21 mouse cellular contexts compared by ENCODE assay signal in the genomic region with DNA sequence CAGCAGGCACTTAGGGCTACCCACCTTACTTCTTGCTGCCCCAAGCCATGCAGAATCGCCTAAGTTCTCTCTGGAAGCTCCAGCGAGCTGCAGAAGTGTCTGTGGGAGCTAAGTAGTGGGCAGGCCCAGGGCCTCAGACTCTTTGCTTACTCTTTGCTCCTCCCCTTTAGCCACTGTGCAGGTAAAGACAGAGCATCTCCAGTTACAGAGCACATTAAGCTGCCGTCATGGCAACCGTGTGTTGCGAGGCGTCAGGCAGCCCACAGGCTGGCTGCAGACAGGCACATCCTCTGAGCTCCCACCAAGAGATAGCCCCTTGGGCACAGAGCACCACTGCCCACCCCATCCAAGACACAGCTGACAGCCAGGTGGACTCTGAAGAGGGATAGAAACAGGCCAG.
DNase-seq lines count a peak whose midpoint lies in the region; ATAC-seq and TF ChIP-seq lines count a peak whose summit lies in the region.
"Had no signal": no experiment of that assay in that cellular context is flagged by ENCODE, and none has a peak within 500 bp of the region (broad histone marks: within the 10 kb centered on the region; RNA-seq: fewer than 3 reads in every experiment).

No protein-coding gene starts in this region.

- H3K27ac ChIP-seq in kidney, embryonic 14.5 days (ENCODE audit: low read depth, low read length), result no peak overlapping the region
- H3K27ac ChIP-seq in kidney, adult 2 months (ENCODE audit: insufficient read depth, low read depth, low read length), result no peak overlapping the region
- no peak overlapping the region for H3K27ac ChIP-seq in embryonic facial prominence, embryonic 11.5 days (replicated peaks; ENCODE audit: low read depth, low read length)
- H3K27ac ChIP-seq in limb, embryonic 15.5 days, result no peak overlapping the region
- H3K27ac ChIP-seq: embryonic facial prominence, embryonic 15.5 days; forebrain, embryonic 12.5 days; heart, embryonic 10.5 days; kidney, embryonic 15.5 days; layer of hippocampus, adult 2 months; left cerebral cortex, adult 2 months; liver, embryonic 14.5 days had no signal

- H3K9me3 ChIP-seq in kidney, embryonic 14.5 days (ENCODE audit: control insufficient read depth, low read length), result no peaks in the 10 kb centered on the region
- no peaks in the 10 kb centered on the region for H3K9me3 ChIP-seq in embryonic facial prominence, embryonic 11.5 days (replicated peaks; ENCODE audit: control insufficient read depth, low read length)
- H3K9me3 ChIP-seq in limb, embryonic 15.5 days, result no peaks in the 10 kb centered on the region
- H3K9me3 ChIP-seq: embryonic facial prominence, embryonic 15.5 days; forebrain, embryonic 12.5 days; G1E; heart, embryonic 10.5 days; kidney, embryonic 15.5 days had no signal

- DNase-seq in kidney, adult 2 months, result no peak
- peak; percentile 63 for DNase-seq in ES-CJ7 (ENCODE audit: low read depth, low spot score)
- DNase-seq in embryonic facial prominence, embryonic 11.5 days (ENCODE audit: low spot score), result peak; percentile 51
- no peak for DNase-seq in adrenal gland, postnatal 10 days
- DNase-seq in heart, adult 9 months (ENCODE audit: low spot score in 2 of 2), result no peak
- DNase-seq: cerebellum, postnatal 25 days; gastrocnemius, postnatal 25 days; heart, postnatal 10 days; right cerebral cortex, postnatal 25 days had no signal

- TF ChIP-seq CTCF in kidney, adult 2 months (conservative IDR thresholded peaks at IDR 0.05; ENCODE audit: insufficient read depth, insufficient read length, low read depth, low read length), result no peak

- peak; percentile 48; the same call in 1 of the 2 replicates for ATAC-seq in kidney, embryonic 14.5 days (ENCODE audit: low FRiP score, low TSS enrichment)
- peak; percentile 67 for ATAC-seq in embryonic facial prominence, embryonic 11.5 days (replicated peaks; ENCODE audit: insufficient number of reproducible peaks, low FRiP score, low TSS enrichment, low read depth)
- ATAC-seq in limb, embryonic 15.5 days (ENCODE audit: insufficient number of reproducible peaks, low FRiP score, low TSS enrichment, low read depth), result peak; percentile 21; the same call in 1 of the 2 replicates
- ATAC-seq: inflammation-experienced regulatory T-cells, adult 6 months; lung, postnatal 0 days had no signal

- no peaks in the 10 kb centered on the region for H3K36me3 ChIP-seq in kidney, embryonic 14.5 days (ENCODE audit: control insufficient read depth, insufficient read depth, low read length)
- no peaks in the 10 kb centered on the region for H3K36me3 ChIP-seq in kidney, adult 2 months (ENCODE audit: control insufficient read depth, insufficient read depth, low read length)
- H3K36me3 ChIP-seq in embryonic facial prominence, embryonic 11.5 days (replicated peaks; ENCODE audit: control insufficient read depth, insufficient read depth, low read depth, low read length), result no peaks in the 10 kb centered on the region
- H3K36me3 ChIP-seq in limb, embryonic 15.5 days, result no peaks in the 10 kb centered on the region
- H3K36me3 ChIP-seq: embryonic facial prominence, embryonic 15.5 days; forebrain, embryonic 12.5 days; G1E; heart, embryonic 10.5 days; kidney, embryonic 15.5 days had no signal

- peaks cover 9% of the 10 kb centered on the region; the same call in 1 of the 2 replicates for H3K27me3 ChIP-seq in kidney, embryonic 14.5 days (ENCODE audit: control insufficient read depth, insufficient read depth, low read length)
- no peaks in the 10 kb centered on the region for H3K27me3 ChIP-seq in kidney, adult 2 months (replicated peaks; ENCODE audit: control insufficient read depth, insufficient read depth, low read length)
- H3K27me3 ChIP-seq in embryonic facial prominence, embryonic 11.5 days (ENCODE audit: control insufficient read depth, insufficient read depth, low read length), result 0 out of 2 replicates have a peak, but pooled peaks cover 2% of the 10 kb centered on the region
- peaks cover 10% of the 10 kb centered on the region for H3K27me3 ChIP-seq in limb, embryonic 15.5 days
- H3K27me3 ChIP-seq: embryonic facial prominence, embryonic 15.5 days had no signal

- no peaks in the 10 kb centered on the region for H3K4me1 ChIP-seq in kidney, embryonic 14.5 days (ENCODE audit: control insufficient read depth, insufficient read depth, low read length)
- H3K4me1 ChIP-seq in kidney, adult 2 months (ENCODE audit: control insufficient read depth, insufficient read depth, low read length), result no peaks in the 10 kb centered on the region
- no peaks in the 10 kb centered on the region for H3K4me1 ChIP-seq in embryonic facial prominence, embryonic 11.5 days (ENCODE audit: control insufficient read depth, insufficient read depth, low read length)
- H3K4me1 ChIP-seq in limb, embryonic 15.5 days, result peaks cover 9% of the 10 kb centered on the region; the same call in 1 of the 2 replicates
- H3K4me1 ChIP-seq: embryonic facial prominence, embryonic 15.5 days had no signal

- no peak overlapping the region for H3K4me3 ChIP-seq in kidney, embryonic 14.5 days (ENCODE audit: low read length)
- no peak overlapping the region for H3K4me3 ChIP-seq in kidney, adult 2 months (ENCODE audit: insufficient read depth, low read depth, low read length)
- no peak overlapping the region for H3K4me3 ChIP-seq in embryonic facial prominence, embryonic 11.5 days (ENCODE audit: low read depth, low read length)
- no peak overlapping the region for H3K4me3 ChIP-seq in limb, embryonic 15.5 days
- H3K4me3 ChIP-seq: embryonic facial prominence, embryonic 15.5 days; forebrain, embryonic 12.5 days; heart, embryonic 10.5 days; kidney, embryonic 15.5 days; layer of hippocampus, adult 2 months; left cerebral cortex, adult 2 months had no signal

- no peak for TF ChIP-seq POLR2A in kidney, adult 2 months (IDR thresholded peaks at IDR 0.05; ENCODE audit: low read depth, low read length)

- no peak overlapping the region for H3K9ac ChIP-seq in kidney, embryonic 14.5 days (ENCODE audit: low read depth, low read length)
- no peak overlapping the region for H3K9ac ChIP-seq in embryonic facial prominence, embryonic 11.5 days (replicated peaks; ENCODE audit: low read length)
- H3K9ac ChIP-seq in limb, embryonic 15.5 days, result no peak overlapping the region
- H3K9ac ChIP-seq: embryonic facial prominence, embryonic 15.5 days; forebrain, embryonic 12.5 days; kidney, embryonic 15.5 days; liver, embryonic 14.5 days had no signal

- no peak overlapping the region for H3K4me2 ChIP-seq in kidney, embryonic 14.5 days (replicated peaks; ENCODE audit: low read depth, low read length)
- H3K4me2 ChIP-seq in embryonic facial prominence, embryonic 11.5 days (ENCODE audit: low read depth, low read length), result no peak overlapping the region
- H3K4me2 ChIP-seq in limb, embryonic 15.5 days, result no peak overlapping the region
- H3K4me2 ChIP-seq: embryonic facial prominence, embryonic 15.5 days; forebrain, embryonic 12.5 days; kidney, embryonic 15.5 days had no signal

- 30% methylated on average over 6 of the region's 6 CpGs for WGBS in kidney, embryonic 14.5 days
- 45% methylated on average over 6 of the region's 6 CpGs for WGBS in kidney, adult 2 months
- WGBS in embryonic facial prominence, embryonic 11.5 days, result 26% methylated on average over 6 of the region's 6 CpGs
- WGBS in limb, embryonic 15.5 days, result 27% methylated on average over 6 of the region's 6 CpGs

Comparison
In these comparisons a context has a peak if more than half of its experiments do, and no peak if none do; other contexts are left out.
1. DNase-seq: peak in ES-CJ7 (single experiment) and embryonic facial prominence, embryonic 11.5 days (single experiment); none in kidney, adult 2 months (single experiment), adrenal gland, postnatal 10 days (single experiment) and heart, adult 9 months (0 of 2).
2. Peak in every context shown above with its lines, with median percentiles within 50 percentile points of each other: ATAC-seq.